Mouse (Mus musculus) lung, postnatal 14 days (tissue): ENCODE results near the gene Ranbp1.
"Not testable (repeated sequence)": the region's sequence is repeated elsewhere in the genome, so short reads cannot be mapped to it uniquely, and the experiment has no call there.

ENCODE experiments used
- DNase-seq: peaks from one replicate; pipeline ENCODE4 v3.0.0; 2021

Ranbp1 gene

DNA sequence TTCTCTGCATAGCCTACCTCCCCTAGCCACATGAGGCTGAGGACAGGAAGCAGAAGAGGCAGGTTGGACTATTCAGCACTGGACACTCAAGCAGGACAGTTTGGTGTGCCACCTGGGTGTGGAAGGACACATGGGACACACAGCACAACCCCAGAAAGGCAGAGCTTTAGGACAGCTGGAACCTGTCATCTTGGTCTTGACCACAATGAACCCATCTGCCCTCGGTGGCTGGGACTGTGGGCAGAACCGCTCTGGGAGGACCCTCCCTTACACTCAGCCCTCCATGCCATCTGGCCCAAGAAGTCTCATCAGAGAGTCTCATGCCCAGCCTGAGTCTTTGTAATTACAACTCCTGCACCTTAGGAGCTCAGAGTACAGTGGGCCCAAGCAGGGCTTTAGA is 48.5 kb downstream of the Ranbp1 start:
- no peak for DNase-seq

DNA sequence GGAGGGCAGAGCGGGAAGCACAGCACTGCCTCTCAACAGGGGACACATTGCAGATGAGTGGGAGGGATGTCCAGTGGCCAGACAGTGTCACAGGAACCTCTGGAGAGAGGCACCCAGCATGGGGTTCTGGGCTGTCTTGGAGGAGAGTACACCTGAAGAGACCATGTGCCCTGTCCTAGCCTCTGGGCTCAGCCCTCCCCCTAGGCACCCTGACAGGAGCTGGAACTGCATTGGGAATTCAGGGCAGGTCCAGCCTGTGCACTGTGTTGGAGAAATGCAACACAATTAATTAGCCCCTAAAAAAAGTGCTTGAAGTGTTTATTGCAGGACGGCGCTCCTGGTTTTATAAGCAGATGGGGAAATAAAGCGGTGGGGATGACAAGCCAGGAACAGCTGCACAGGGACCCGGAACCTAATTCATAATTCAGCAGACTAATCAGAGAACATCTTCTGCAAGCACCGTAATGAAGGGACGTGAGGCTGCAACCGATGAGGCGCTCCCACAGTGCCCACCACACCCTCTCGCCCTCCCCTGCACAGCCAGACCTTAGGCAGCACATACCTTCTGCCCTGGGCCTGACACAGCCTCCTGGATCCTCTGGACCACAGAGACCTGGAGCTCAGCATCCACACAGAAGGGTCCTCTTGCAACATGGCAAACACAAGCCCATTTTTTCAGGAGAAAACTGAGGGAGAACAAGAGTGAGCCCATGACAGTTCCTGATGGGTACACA is 50.0 kb downstream of the Ranbp1 start:
- no peak for DNase-seq

- no peak for DNase-seq
Measured at GRCm38 (mm10) chr16:18197881-18198280, 50.7 kb downstream of the Ranbp1 start.

- not testable (repeated sequence) for DNase-seq
Measured at GRCm38 (mm10) chr16:18195561-18195960, 53.0 kb downstream of the Ranbp1 start.

DNA sequence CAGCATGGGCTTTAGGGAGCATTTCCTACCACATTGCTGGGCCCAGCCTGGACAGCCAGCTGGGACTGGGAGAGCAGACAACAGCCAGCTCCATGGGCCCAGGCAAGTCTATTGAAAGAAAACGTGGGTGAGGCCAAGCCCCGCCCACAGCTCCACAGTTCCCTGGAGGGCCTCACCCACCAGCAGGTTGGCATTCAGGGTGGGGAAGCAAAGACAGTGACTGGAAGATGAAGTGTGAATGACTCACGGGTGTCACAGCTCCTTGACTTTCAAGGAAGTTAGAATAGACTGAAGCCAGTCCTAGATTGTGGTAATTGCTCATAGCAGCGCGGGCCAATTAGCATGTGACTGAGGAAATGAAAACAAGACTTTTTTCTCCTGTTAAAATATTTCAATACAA is 53.5 kb downstream of the Ranbp1 start:
- DNase-seq = no peak

DNA sequence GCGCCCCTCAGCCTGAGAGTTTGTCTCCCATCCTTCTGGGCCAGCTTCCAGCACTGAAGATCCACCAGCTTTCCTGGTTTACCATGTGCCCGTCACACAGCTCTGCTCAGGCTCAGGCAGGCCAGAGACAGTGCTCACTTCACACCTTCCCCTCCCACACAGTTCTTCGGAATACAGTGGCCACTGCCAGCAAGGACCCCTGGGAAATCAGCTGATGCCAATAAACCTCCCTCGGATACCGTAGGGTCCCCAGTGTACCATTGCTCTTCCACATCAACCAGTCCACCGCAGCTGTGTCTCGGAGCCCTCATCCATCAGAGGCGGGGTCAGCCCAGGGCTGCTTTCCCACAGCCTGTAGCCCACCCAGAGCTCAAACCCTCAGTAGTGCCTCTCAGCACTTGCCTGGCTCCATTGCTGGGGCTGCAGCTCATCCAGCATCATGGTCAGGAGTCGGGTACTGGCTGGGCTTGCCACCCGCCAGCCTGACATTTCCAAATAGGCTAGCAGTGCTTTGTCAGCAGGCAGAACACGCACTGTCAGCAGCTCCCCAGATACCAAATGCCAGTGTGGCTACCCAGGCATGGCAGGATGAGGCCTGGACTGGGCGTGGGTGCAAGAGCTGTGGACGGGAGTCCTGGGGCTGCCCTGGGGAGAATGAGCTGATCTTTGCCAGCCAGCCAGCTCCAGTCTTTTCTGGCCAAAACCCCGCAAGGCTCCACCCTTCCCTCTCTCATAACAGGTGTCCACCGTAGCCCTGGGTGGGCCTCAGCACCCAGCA is 54.1 kb downstream of the Ranbp1 start:
- DNase-seq = no peak

DNA sequence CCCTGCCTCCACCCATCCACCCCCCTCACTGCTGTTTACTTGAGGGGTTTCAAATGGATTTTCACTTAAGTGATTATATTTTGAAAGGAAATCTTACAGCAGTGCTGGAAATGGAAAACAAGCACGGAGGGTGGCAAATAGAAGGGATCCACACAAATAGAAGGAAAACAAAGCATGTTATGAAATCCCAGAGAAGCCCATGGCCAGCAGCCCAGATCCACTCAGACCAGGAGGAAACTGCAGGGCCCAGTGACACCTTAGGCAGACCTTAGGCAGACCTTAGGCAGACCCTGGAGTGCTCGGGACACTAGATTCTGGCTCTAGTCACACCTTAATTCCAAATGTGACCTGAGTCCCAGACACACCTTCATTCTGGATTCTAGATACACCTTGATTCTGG is 57.5 kb downstream of the Ranbp1 start:
- DNase-seq = no peak
